Mouse (Mus musculus): ENCODE measurements around the gene Tgoln1. TPM values are rescaled to one million over a fixed set of nuclear protein-coding genes. Genes with fewer than 3 reads are reported as not detected.

The Tgoln1 gene
- polyA plus RNA-seq (2015; fragmentation: Nextera tagmentation; extraction: Ambion mirVana), result 14.3 and 15.6 TPM in 2 replicates

DNA sequence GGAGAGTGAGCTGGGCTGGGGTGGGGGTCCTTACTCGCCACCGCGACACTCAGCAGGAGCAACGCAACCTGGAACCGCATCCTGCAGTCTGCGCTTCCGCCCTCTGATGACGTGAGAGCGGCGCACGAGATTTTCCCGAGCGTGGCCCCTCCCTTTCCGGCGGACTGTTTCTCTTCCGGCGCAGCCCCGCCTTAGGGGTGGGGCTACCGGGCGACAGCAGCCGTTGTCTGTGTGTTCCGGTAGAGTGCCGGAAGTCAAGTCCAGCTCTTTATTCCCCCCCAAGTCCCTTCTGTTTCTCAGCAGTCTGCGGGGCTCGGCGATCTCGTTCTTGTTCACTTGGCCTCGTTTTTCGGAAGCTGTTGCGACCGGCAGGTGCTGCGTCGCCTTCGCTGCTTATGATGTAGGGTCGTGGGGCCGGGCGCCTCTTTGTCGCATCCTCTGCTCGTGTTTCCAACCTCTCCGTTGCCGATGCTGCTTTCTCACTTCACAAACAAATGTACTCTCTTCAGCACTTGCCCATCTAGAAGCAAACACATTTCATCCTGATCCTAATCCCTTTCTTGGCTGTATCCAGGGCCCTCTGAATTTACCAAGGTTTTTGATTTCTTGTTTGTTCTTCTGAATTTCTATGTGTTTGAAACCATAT is at the start of gene Tgoln1:
Gene Tgoln1, minus strand, starts transcription at position 358 of the 646 bp plus-strand sequence.

DNA sequence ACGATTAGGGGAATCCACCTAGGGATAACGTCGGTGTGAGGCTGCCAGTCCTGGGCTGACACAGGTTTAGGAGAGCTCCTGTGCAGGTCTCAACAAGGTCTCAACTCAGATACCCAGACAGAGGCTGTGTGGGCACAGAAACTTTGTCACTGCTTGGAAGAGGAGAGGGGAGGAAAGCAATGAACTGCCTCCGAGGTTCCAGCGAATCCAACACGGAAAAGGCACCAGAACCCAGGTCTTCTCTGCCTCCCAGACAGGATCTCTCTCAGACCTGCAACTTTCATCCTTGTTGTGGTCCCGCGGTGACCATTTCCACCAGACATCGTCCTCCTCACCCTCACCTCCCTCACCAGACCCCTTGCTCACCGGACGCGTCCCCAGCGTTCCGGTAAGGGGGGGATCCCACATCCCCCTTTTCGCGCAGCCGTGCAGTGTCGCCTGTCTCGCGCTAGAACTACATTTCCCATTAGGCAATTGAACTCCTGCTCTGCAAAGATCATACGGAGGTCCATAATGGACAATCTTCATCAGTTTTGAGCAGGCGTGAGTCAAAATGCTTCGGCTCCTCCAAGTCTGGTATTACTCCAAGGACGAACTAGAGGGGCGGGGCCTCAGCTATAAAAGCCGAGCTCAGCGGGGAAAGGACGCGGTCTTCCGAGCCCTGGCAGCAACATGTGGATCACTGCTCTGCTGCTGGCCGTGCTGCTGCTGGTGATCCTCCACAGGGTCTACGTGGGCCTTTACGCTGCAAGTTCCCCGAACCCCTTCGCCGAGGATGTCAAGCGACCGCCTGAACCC is 18.6 kb downstream of the Tgoln1 start, which contains the start of the genes Elmod3 and Retsat:
Gene Elmod3, minus strand, starts transcription at position 458 of the 798 bp plus-strand sequence.
Gene Retsat, plus strand, starts transcription at position 520 of the 798 bp plus-strand sequence.

Other genes with a start within 250 kb of the Tgoln1 start
- 187 and 196 TPM in 2 replicates for gene Vamp5, start 236.5 kb downstream of the Tgoln1 start, polyA plus RNA-seq (2015; fragmentation: Nextera tagmentation; extraction: Ambion mirVana)
- 321 and 342 TPM in 2 replicates for gene Vamp8, start 226.3 kb downstream of the Tgoln1 start, polyA plus RNA-seq (2015; fragmentation: Nextera tagmentation; extraction: Ambion mirVana)
- 5.0 and 6.3 TPM in 2 replicates for gene Ggcx, start 202.7 kb downstream of the Tgoln1 start, polyA plus RNA-seq (2015; fragmentation: Nextera tagmentation; extraction: Ambion mirVana)
- 223 and 226 TPM in 2 replicates for gene Mat2a, start 177.4 kb downstream of the Tgoln1 start, polyA plus RNA-seq (2015; fragmentation: Nextera tagmentation; extraction: Ambion mirVana)
- gene Sh2d6, start 95.3 kb downstream of the Tgoln1 start, polyA plus RNA-seq (2015; fragmentation: Nextera tagmentation; extraction: Ambion mirVana), result 0.16 TPM in 1 of 2 replicates, not detected in the other
- gene Capg, start 72.6 kb downstream of the Tgoln1 start, polyA plus RNA-seq (2015; fragmentation: Nextera tagmentation; extraction: Ambion mirVana), result 55.0 and 71.7 TPM in 2 replicates
- gene Elmod3, start 18.6 kb downstream of the Tgoln1 start, polyA plus RNA-seq (2015; fragmentation: Nextera tagmentation; extraction: Ambion mirVana), result 5.3 and 5.7 TPM in 2 replicates
- gene Retsat, start 18.5 kb downstream of the Tgoln1 start, polyA plus RNA-seq (2015; fragmentation: Nextera tagmentation; extraction: Ambion mirVana), result 12.4 and 13.9 TPM in 2 replicates
- gene Tcf7l1, start 172.3 kb upstream of the Tgoln1 start, polyA plus RNA-seq (2015; fragmentation: Nextera tagmentation; extraction: Ambion mirVana), result 5.2 and 7.6 TPM in 2 replicates